Mouse (Mus musculus) small intestine, adult 2 months (tissue): ENCODE data around the gene Cadps. TPM values are rescaled to one million over a fixed set of nuclear protein-coding genes. Genes with fewer than 3 reads are reported as not detected.

ENCODE experiments used
- H3K27ac ChIP-seq: fragments of 200-500 bp; 2 replicates; pipeline ENCODE4 v1.5.1; 2012; ENCODE audit warnings: low read depth, low read length, control low read depth, inconsistent platforms; ENCODE audit not compliant: insufficient read depth
- H3K27me3 ChIP-seq: fragments of 200-500 bp; 2 replicates; pipeline ENCODE4 v1.6.1; 2012; ENCODE audit warnings: mild to moderate bottlenecking, moderate library complexity, low read length, inconsistent platforms; ENCODE audit not compliant: control insufficient read depth, insufficient read depth
- H3K36me3 ChIP-seq: fragments of 200-500 bp; 2 replicates; pipeline ENCODE4 v1.6.1; 2012; ENCODE audit warnings: mild to moderate bottlenecking, low read length, control low read depth, inconsistent platforms; ENCODE audit not compliant: control insufficient read depth, insufficient read depth
- H3K4me1 ChIP-seq: fragments of 200-500 bp; 2 replicates; pipeline ENCODE4 v1.6.1; 2012; ENCODE audit warnings: low read length, inconsistent platforms, mixed read lengths; ENCODE audit not compliant: control insufficient read depth, insufficient read depth, insufficient read length
- H3K4me3 ChIP-seq: fragments of 200-500 bp; 2 replicates; pipeline ENCODE4 v1.5.1; 2012; ENCODE audit warnings: low read depth, mild to moderate bottlenecking, control low read depth, inconsistent platforms, low read length, moderate library complexity
- CTCF ChIP-seq: fragments of 200-500 bp; IDR thresholded peaks from 2 replicates; pipeline ENCODE4 v1.5.1; 2012; ENCODE audit warnings: low read depth, mild to moderate bottlenecking, control low read depth, inconsistent platforms, low read length, moderate library complexity, mixed read lengths; ENCODE audit not compliant: insufficient replicate concordance, insufficient read length; ENCODE audit errors: extremely low read depth
- POLR2A ChIP-seq: fragments of 200-500 bp; IDR thresholded peaks from 2 replicates; pipeline ENCODE4 v1.6.1; 2012; ENCODE audit warnings: low read depth, mild to moderate bottlenecking, control low read depth, inconsistent platforms, low read length, moderate library complexity
- WGBS: fragments of 180-500 bp; shearing (Covaris S2); methylation state at CpG from one replicate; pipeline ENCODE4 v1.1.7; 2018; 5-methylcytosine and 5-hydroxymethylcytosine counted together
- polyA plus RNA-seq: library from polyadenylated mRNA; depleted of rRNA; stranded (reverse); fragments of >200 nt; gene quantifications from 2 replicates; pipeline ENCODE4 v1.2.3, GENCODE M21; 2012

Gene Cadps
- polyA plus RNA-seq, 1 experiment, result 0.41 TPM

DNA sequence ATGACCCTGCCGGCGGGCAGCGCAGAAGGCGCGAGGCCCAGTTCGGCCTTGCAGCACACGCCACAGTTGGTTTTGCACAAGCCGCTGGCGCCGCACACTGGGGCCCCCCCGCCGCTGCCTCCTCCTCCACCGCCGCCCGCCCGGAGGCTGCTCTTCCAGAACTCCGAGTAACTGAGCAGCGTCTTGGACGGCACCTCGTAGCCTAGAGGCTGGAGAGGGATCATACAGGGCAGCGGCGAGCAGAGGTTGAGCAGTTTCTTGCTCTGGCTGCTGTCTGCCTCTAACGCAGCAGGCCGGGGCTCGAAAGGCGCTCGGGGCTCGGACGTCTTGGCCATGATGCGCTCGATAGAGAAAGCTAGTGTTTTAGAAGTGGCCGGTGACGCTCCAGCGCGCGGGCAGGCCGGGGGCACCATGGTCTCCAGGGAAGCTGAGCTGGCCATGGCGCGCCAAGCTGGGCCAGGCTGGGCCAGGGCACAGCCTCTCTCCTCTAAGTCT, 478.1 kb downstream of the Cadps start:
- H3K36me3 ChIP-seq, result no peaks in the 10 kb centered on the region
- H3K4me3 ChIP-seq, result no peak overlapping the region
- H3K27me3 ChIP-seq, result peaks cover 79% of the 10 kb centered on the region

DNA sequence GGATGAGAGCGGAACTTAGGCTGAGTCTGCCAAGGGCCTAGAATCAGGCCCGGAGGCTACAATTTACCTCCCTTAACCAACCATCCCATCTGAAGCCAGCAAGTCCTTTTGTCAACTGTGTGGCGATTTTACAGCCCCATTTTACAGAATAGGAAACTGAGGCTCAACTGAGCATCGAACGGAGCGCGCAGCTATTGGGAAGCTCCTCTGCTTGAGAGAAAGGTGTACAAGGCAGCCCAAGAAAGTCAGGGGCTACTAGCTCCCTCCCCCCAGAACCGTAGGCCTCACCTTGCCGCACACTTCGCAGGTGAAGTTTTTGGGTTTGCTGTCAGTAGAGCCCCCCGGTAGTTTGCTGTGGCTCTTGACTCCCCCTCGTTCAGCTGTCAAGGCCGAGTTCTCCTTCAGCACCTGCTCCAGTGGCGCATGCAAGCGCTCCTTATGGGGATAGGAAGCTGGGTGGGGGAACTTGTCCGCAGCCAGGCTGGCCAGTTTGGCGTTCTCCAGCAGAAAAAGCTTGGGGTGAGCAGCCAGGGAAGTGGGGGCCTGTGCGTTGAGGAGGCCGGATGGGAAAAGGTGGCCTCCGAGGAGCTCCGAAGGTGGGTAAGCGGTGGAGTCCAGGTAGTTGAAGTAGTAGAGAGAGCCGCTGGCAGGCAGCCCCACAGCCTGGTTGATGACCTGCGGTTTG, 478.7 kb downstream of the Cadps start:
- Histone ChIP-seq H3K4me1 (0 out of 2 replicates have a peak, but pooled peaks cover 2% of the 10 kb centered on the region), H3K4me3 (no peak overlapping the region), H3K27me3 (peaks cover 76% of the 10 kb centered on the region), H3K27ac (no peak overlapping the region), H3K36me3 (no peaks in the 10 kb centered on the region)
- TF ChIP-seq CTCF (no peak), POLR2A (no peak)
- 8% methylated on average over 24 of the region's 24 CpGs for WGBS

More for the DNA sequence above, 478.1 kb downstream of the Cadps start:
- WGBS, result 2% methylated on average over 39 of the region's 39 CpGs
- TF ChIP-seq POLR2A (no peak), CTCF (no peak)
- H3K4me1 ChIP-seq, result 0 out of 2 replicates have a peak, but pooled peaks cover 2% of the 10 kb centered on the region
- H3K27ac ChIP-seq, result no peak overlapping the region

DNA sequence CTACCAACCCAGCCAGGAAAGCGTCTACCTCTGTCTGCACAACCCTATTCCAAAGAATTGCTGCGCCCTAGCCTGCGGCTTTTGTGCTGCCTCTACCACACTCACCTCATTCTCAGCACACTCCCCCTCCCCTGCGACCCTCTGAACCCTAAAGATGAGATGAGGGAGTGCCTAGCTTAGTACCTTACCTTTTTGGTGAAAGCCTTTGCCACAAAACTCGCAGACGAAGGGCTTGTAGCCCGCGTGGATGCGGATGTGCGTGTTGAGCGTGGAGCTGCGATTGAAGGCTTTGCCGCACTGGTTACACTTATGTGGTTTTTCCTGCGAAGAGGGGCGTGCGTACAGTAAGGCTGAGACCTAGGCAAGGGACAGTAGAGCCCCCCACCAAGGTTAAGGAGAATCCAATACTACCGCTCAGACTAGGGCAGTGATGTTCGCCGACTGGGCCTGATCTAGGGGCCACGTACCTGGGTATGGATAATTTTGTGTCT, 479.4 kb downstream of the Cadps start:
- Histone ChIP-seq H3K4me1 (0 out of 2 replicates have a peak, but pooled peaks cover 2% of the 10 kb centered on the region), H3K27ac (no peak overlapping the region), H3K36me3 (no peaks in the 10 kb centered on the region), H3K27me3 (peaks cover 75% of the 10 kb centered on the region), H3K4me3 (no peak overlapping the region)
- TF ChIP-seq CTCF, result no peak
- no peak for TF ChIP-seq POLR2A
- WGBS, result 7% methylated on average over 20 of the region's 20 CpGs

DNA sequence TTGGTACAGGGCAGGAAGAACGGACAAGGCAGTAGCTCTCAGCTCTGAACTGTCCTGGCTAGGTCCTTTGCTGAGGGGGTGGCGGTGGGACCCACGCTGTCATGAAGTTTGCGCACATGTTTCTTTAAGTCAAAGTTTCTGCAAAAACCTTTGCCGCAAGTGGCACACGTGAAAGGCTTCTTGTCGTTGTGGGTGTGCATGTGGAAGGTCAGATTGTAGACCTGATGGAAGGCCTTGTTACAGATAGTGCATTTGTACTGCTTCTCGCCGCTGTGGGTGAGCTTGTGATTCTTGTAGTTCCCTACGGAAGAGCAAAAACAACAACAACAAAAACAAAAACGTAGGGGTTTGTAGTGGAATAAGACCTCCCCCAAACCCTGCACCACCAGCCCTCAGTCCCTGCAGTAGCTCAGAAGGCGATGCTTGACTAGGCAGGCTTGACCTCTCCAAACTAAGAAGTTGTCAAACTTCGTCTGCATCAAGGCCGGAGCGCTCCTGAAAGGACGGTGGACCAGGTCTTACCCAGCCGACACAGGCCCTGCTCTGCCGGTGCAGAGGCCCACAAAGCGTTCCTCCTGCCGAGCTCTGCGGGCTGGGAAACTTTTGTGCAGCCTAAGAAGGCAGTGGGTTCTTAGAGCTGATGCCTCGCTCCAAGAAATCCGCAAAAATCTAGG, 480.3 kb downstream of the Cadps start:
- Histone ChIP-seq H3K4me1 (0 out of 2 replicates have a peak, but pooled peaks cover 2% of the 10 kb centered on the region), H3K27ac (no peak overlapping the region), H3K4me3 (no peak overlapping the region), H3K27me3 (peaks cover 78% of the 10 kb centered on the region), H3K36me3 (no peaks in the 10 kb centered on the region)
- WGBS, result 8% methylated on average over 23 of the region's 23 CpGs
- TF ChIP-seq CTCF, result no peak
- no peak for TF ChIP-seq POLR2A

DNA sequence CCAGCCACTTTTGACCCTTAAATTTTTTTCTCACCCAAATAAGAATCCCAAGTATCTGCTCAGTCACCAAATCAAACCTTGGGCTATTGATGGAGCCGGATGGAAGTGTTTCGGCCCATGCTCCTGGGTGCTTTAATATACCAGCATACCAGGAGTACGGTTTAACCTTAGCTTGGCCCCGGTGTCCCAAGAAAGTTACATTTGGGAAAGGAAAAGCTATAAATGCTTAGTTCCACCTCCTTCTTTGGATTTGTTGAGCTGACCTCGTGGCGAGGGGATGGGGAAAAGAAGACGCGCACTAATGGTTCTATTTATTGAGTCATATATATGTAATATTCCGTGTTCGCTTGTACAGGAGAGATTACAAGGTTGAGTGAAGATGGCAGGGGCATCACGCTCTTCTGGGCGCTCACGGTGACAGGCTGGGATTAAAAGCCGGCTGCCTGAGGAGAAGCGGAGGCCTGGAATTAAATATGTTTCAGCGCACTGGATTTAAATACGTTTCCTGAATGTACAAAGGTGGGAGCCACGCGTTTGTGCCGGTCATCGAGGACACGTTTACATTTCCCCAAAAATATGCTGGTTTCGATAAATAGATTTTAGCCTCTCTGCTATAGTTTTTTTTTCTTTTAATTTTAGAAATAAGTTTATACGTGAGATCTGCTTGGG, 481.0 kb downstream of the Cadps start:
- Histone ChIP-seq H3K36me3 (no peaks in the 10 kb centered on the region), H3K4me3 (no peak overlapping the region), H3K27ac (no peak overlapping the region), H3K4me1 (0 out of 2 replicates have a peak, but pooled peaks cover 2% of the 10 kb centered on the region), H3K27me3 (peaks cover 73% of the 10 kb centered on the region)
- TF ChIP-seq CTCF (no peak), POLR2A (no peak)
- 8% methylated on average over 24 of the region's 24 CpGs for WGBS

DNA sequence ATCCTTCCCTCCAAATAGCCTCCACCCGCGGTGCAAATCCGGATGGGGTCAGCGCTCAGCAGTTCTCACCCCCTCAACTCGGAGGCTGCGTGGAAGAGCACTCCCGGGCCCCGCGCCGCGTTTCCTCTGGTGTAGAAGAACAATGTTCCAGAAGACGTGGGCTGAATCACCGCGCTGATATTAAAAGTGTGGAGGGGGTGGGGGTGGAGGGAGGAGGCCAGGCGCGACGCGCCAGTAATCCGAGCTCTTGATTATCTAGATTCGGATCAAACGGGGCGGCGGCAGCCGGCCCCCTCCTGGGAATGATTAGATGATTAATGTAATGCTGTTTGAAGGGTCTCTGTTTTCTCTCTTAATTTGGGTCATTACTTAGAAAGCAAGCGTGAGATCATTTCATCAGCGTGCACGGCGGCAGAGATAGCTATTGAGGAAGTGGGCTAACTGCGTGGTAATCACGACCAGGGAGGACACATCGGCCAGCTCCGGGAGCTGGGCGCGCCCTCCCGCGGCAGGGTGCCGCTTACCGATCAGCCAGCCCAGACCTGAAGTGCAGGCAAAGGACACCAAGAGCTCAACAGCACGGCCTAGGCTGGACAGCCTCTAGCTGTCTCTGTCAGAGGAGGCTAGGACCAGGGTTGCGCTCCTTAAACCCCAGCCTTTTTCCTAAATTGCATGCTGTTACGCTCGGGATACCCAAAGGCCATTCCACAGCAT, 481.6 kb downstream of the Cadps start:
- peaks cover 67% of the 10 kb centered on the region for H3K27me3 ChIP-seq
- H3K4me3 ChIP-seq, result no peak overlapping the region
- 2% methylated on average over 42 of the region's 42 CpGs for WGBS
- H3K27ac ChIP-seq, result no peak overlapping the region
- H3K36me3 ChIP-seq, result no peaks in the 10 kb centered on the region
- TF ChIP-seq CTCF, result no peak
- TF ChIP-seq POLR2A, result no peak
- H3K4me1 ChIP-seq, result 0 out of 2 replicates have a peak, but pooled peaks cover 2% of the 10 kb centered on the region
